Mouse (Mus musculus) c-Kit-negative CD71-positive TER-119-positive erythroid progenitor cells, embryonic 14.5 days (primary cell): ENCODE results near the gene Slc1a7.

Source experiments
- DNase-seq: peaks from one replicate; pipeline ENCODE4 v3.0.0-alpha.2; 2013; ENCODE audit warnings: low read depth, low spot score

Slc1a7 gene

GRCm38 (mm10) chr4:107969781-107970180, 1.6 kb downstream of the Slc1a7 start:
- DNase-seq = no peak

GRCm38 (mm10) chr4:107971162-107971561, 3.0 kb downstream of the Slc1a7 start:
- DNase-seq = no peak

- DNase-seq = no peak
Observed at GRCm38 (mm10) chr4:107974527-107974926, 6.4 kb downstream of the Slc1a7 start.

GRCm38 (mm10) chr4:107975004-107975403, 6.9 kb downstream of the Slc1a7 start:
- DNase-seq = no peak

GRCm38 (mm10) chr4:107977593-107977992, 9.5 kb downstream of the Slc1a7 start:
- DNase-seq = no peak

GRCm38 (mm10) chr4:107979530-107979929, 11.4 kb downstream of the Slc1a7 start:
- DNase-seq = no peak

- DNase-seq = no peak
Observed at GRCm38 (mm10) chr4:107980002-107980600, 12.0 kb downstream of the Slc1a7 start.

- no peak for DNase-seq
Observed at GRCm38 (mm10) chr4:107983717-107984116, 15.6 kb downstream of the Slc1a7 start.

GRCm38 (mm10) chr4:107984282-107984981, 16.3 kb downstream of the Slc1a7 start:
- no peak for DNase-seq

- DNase-seq = no peak
Observed at GRCm38 (mm10) chr4:107985812-107986211, 17.7 kb downstream of the Slc1a7 start.

GRCm38 (mm10) chr4:107986386-107987168, 18.4 kb downstream of the Slc1a7 start:
- DNase-seq = no peak

- no peak for DNase-seq
Observed at GRCm38 (mm10) chr4:107988931-107989330, 20.8 kb downstream of the Slc1a7 start.

GRCm38 (mm10) chr4:107990818-107991217, 22.7 kb downstream of the Slc1a7 start:
- no peak for DNase-seq

GRCm38 (mm10) chr4:107991879-107992278, 23.7 kb downstream of the Slc1a7 start:
- no peak for DNase-seq

- DNase-seq = no peak
Observed at GRCm38 (mm10) chr4:107995011-107995410, 26.9 kb downstream of the Slc1a7 start.

GRCm38 (mm10) chr4:107995727-107996126, 27.6 kb downstream of the Slc1a7 start:
- DNase-seq = no peak

GRCm38 (mm10) chr4:107996418-107996986, 28.4 kb downstream of the Slc1a7 start:
- DNase-seq = no peak

GRCm38 (mm10) chr4:107998641-107999332, 30.7 kb downstream of the Slc1a7 start:
- no peak for DNase-seq

GRCm38 (mm10) chr4:107999380-107999779, 31.2 kb downstream of the Slc1a7 start:
- no peak for DNase-seq

GRCm38 (mm10) chr4:108005328-108005727, 37.2 kb downstream of the Slc1a7 start:
- DNase-seq = no peak

GRCm38 (mm10) chr4:108007532-108008103, 39.5 kb downstream of the Slc1a7 start:
- no peak for DNase-seq
